Mouse (Mus musculus) heart, postnatal 0 days (tissue): ENCODE data around the gene Pycard.

Source experiments
- CTCF ChIP-seq: IDR thresholded peaks from 2 replicates; pipeline ENCODE4 v1.5.1; 2016; ENCODE audit warnings: antibody characterized with exemption, control low read depth, low read depth
- EP300 ChIP-seq: IDR thresholded peaks from 2 replicates; pipeline ENCODE4 v1.6.1; 2016; ENCODE audit warnings: antibody characterized with exemption, low read depth

GRCm38 (mm10) chr7:128031403-128031976 is 37.8 kb upstream of the Pycard start:
- no peak for TF ChIP-seq CTCF
- TF ChIP-seq EP300, result no peak
